Mouse (Mus musculus) bone marrow, adult 2 months (tissue): ENCODE data around the gene Senp1. TPM values are rescaled to one million over a fixed set of nuclear protein-coding genes. Genes with fewer than 3 reads are reported as not detected.

Source experiments
- H3K27ac ChIP-seq: fragments of 200-500 bp; 2 replicates; pipeline ENCODE4 v1.5.1; 2012; ENCODE audit warnings: low read depth, mild to moderate bottlenecking, control low read depth, inconsistent platforms, low read length; ENCODE audit not compliant: control insufficient read depth, poor library complexity, insufficient read depth
- H3K4me1 ChIP-seq: fragments of 200-500 bp; 2 replicates; pipeline ENCODE4 v1.6.1; 2011; ENCODE audit warnings: low read length; ENCODE audit not compliant: control insufficient read depth, insufficient read depth
- H3K4me3 ChIP-seq: fragments of 200-500 bp; replicated peaks from 2 replicates; pipeline ENCODE3; 2011; ENCODE audit warnings: mild to moderate bottlenecking, low read depth, low read length, control low read depth; ENCODE audit not compliant: control insufficient read depth
- CTCF ChIP-seq: fragments of 200-500 bp; IDR thresholded peaks from 2 replicates; pipeline ENCODE4 v1.5.1; 2011; ENCODE audit warnings: low read length, control low read depth; ENCODE audit not compliant: control insufficient read depth, insufficient read depth
- POLR2A ChIP-seq: fragments of 200-500 bp; IDR thresholded peaks from 2 replicates; pipeline ENCODE4 v1.6.1; 2011; ENCODE audit warnings: low read depth, mild to moderate bottlenecking, control low read depth, low read length, borderline replicate concordance; ENCODE audit not compliant: control insufficient read depth
- WGBS: fragments of 180-500 bp; shearing (Covaris S2); methylation state at CpG from one replicate; pipeline ENCODE4 v1.1.7; 2018; 5-methylcytosine and 5-hydroxymethylcytosine counted together
- polyA plus RNA-seq: library from polyadenylated mRNA; stranded (reverse); fragments of >200 nt; gene quantifications from 2 replicates; pipeline ENCODE4 v1.2.4, GENCODE M21; 2011; ENCODE audit warnings: low replicate concordance; ENCODE audit not compliant: missing spikeins, insufficient read depth, insufficient read length

Gene Senp1
- polyA plus RNA-seq, 1 experiment, result 23.1 TPM

DNA sequence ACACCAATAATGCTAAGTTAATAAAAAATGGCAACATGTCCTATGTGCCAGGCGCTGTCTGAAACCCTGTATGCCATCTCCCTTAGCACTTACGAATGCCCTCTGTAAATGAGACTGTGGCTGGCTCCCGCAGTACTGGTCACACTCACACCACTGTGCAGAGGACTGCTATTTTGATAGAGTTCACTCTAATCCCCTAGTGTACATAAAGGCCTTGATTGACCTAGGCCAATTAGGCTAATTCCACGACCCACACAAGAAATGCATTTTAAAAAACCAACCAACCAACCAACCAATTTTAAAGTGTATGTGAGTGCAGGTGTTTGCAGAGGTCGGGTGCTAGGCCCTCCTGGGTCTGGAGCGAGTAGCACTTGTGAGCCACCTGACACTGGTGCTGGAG lies 63.7 kb downstream of the Senp1 start:
- no peaks in the 10 kb centered on the region for H3K4me1 ChIP-seq
- no peak for TF ChIP-seq CTCF
- TF ChIP-seq POLR2A, result no peak
- no peak overlapping the region for H3K4me3 ChIP-seq
- WGBS, result 79% methylated on average over 6 of the region's 6 CpGs
- H3K27ac ChIP-seq, result no peak overlapping the region

DNA sequence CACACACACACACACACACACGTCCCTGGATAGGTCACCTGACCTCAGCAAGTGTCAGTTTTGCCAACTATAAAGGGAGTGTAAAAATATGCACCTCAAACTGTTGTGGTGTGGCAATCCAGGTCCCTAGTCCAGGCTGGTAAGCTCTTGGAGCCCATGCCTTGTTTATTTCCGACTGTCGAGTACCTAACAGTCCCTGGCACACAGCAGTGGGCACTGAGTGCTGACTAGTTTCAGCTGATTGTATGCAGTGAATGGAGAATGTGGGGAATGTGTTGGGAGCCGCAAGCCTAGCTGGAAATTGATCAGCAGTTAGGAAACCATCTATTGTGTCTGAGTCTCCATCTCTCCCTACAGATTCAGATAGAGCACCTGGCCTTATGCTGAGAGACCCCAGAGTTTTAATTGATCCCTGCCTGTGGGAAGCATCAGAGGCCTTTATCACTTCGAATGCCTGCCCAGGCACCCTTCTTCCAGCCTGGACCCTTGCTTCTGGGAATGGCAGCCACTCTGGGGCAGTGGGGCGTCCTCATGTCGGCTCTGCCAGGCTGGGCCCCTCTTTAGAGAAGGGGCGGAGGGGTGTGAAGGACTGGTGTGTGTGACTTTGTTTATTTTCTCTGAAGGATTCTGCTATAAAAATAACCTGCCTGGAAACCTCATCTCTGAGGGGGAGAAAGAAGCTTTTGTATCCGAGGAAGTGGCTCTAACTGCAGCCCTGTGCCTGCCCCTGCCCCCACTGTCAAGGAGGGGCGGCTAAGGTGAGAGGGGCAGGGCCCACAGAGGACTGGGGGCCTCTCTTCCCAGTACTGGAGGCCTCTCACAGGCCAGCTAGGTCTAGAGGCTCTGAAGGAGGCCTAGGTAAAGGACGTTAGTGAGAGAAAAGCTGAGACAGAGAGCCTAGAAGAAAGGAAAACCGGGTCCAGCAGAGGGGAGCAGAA lies 66.3 kb downstream of the Senp1 start:
- Histone ChIP-seq H3K4me3 (no peak overlapping the region), H3K27ac (no peak overlapping the region), H3K4me1 (no peaks in the 10 kb centered on the region)
- TF ChIP-seq CTCF, result no peak
- TF ChIP-seq POLR2A, result no peak
- 52% methylated on average over 12 of the region's 12 CpGs for WGBS

DNA sequence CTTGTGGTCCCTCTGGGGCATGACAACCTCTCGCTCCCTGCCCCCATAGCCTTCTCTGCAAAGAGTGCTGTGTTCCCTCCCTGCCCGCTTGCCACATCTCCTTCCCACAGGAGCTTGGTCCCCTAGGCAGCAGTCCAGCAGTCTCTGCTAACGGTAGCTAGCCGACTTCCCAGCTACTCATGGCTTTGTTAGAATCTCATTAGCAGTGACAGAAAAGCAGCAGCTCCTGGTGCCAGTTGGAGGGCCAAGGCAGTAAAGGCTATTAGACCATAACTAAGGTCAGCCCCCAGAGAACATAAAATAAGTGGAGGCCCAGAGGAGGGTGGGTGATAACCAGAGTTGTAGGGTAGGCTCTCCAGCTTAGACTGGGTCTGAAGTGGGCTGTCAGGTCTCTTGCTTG lies 67.9 kb downstream of the Senp1 start:
- no peak overlapping the region for H3K4me3 ChIP-seq
- TF ChIP-seq POLR2A (no peak), CTCF (no peak)
- no peaks in the 10 kb centered on the region for H3K4me1 ChIP-seq
- H3K27ac ChIP-seq, result no peak overlapping the region
- WGBS, result 67% methylated on average over 4 of the region's 4 CpGs

DNA sequence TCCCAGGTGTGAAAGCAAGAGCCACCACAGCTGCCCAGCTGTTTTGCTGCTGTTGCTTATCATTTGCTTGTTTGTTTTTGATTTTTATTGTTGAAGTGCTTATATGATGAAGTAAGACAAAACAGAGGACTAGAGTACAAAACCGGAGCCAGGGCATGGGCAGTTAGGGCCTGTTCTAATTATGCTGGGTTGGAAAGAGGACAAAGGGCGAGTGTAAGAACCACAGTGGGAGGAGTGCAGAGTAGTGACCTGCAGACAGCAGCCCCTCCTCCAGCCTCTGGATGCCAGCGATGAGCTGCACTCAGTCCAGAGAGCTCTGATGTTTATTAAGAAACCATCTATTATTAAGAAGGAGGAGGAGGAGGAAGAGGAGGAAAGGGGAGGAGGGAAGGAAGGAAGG lies 70.4 kb downstream of the Senp1 start:
- WGBS, result 75% methylated on average over 3 of the region's 3 CpGs
- H3K4me1 ChIP-seq, result no peaks in the 10 kb centered on the region
- TF ChIP-seq CTCF (no peak), POLR2A (no peak)
- H3K27ac ChIP-seq, result no peak overlapping the region
- no peak overlapping the region for H3K4me3 ChIP-seq

DNA sequence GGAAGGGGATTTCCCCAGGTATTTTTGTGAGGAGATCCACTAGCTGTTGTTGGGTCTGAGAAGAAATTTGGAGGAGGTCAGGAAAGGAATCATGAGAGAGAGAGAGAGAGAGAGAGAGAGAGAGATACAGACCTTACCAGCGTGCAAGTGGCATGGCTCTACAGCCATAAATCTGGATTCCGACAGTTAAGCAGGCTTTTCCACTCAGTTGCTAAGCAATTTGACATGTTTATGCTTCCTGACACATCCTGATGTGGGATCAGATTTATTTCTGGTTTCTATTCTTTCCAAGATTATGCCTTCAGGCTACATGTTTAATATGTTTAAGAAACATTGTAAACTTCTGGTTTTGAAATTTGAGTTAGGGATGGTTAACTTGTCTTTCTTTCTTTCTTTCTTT lies 71.7 kb downstream of the Senp1 start:
- no peaks in the 10 kb centered on the region for H3K4me1 ChIP-seq
- WGBS, result 55% methylated on average over 2 of the region's 2 CpGs
- H3K4me3 ChIP-seq, result no peak overlapping the region
- no peak for TF ChIP-seq CTCF
- no peak for TF ChIP-seq POLR2A
- H3K27ac ChIP-seq, result no peak overlapping the region

DNA sequence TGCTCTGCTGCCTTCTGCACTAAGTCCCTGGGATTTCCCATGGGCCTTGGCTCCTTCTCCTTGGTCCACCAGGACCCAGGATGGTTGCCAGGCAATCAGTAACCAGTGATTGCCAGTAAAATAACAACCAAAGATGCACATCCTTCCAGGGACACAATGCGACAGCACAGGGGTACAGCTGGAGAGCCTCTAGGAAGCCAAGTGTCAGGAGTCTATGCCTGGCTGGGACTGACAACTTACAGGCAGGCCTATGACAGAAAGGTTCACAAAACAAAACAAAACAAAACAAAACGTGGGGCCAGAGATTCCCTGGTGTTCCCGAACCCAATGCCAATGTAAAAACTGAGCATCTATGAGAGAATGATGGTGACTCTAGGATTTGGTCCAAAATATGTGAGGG lies 74.5 kb downstream of the Senp1 start:
- Histone ChIP-seq H3K27ac (no peak overlapping the region), H3K4me3 (no peak overlapping the region), H3K4me1 (no peaks in the 10 kb centered on the region)
- 68% methylated on average over 3 of the region's 3 CpGs for WGBS
- TF ChIP-seq POLR2A (no peak), CTCF (no peak)

DNA sequence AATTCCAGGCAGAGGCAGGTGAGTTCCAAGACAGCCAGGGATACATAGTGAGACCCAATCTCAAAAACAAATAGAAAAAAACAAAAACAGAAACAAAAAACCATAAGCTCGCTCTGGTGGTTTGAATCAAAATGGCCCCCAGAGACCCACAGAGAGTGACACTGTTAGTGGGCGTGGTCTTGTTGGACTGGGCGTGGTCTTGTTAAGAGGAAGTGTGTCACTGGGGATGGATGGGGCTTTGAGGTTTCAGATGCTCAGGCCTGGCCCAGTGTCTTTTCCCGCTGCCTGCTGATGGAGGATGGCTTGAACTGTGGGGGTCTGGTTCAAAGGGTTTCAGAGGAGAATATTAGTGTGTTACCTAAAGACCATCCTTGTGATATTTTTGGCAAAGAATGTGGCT lies 75.6 kb downstream of the Senp1 start:
- TF ChIP-seq POLR2A, result no peak
- no peak for TF ChIP-seq CTCF
- WGBS, result 65% methylated on average over 4 of the region's 4 CpGs
- Histone ChIP-seq H3K4me3 (no peak overlapping the region), H3K4me1 (no peaks in the 10 kb centered on the region), H3K27ac (no peak overlapping the region)

DNA sequence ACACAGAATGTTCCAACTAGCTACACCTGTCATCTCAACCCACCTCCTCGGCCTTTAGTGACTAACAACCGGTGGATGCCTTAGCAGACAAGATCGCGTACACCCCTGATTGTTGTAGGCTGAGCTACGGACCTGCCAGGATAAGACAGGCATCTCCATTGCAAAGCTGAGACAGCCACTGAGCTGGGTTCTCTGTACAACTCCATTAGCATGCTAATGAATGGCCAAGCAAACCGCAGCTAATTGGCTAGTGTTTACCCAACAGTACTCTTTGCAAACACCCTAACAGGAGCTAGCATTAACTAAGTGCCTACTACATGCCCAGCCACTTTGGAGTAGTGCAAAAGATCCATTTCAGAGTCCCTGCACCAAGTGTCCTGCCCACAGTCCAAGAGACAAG lies 80.7 kb downstream of the Senp1 start:
- Histone ChIP-seq H3K27ac (no peak overlapping the region), H3K4me3 (no peak overlapping the region), H3K4me1 (no peaks in the 10 kb centered on the region)
- TF ChIP-seq POLR2A (no peak), CTCF (no peak)
- WGBS, result 89% methylated on average over 6 of the region's 6 CpGs
